Mouse (Mus musculus) T-cell, adult 66 days (primary cell): Measurements from ENCODE around the gene Tigar. TPM values are rescaled to one million over a fixed set of nuclear protein-coding genes. Genes with fewer than 3 reads are reported as not detected.

Experiments used
- total RNA-seq, 2 experiments: library from RNA; stranded (reverse); gene quantifications; 3 replicates in 1 of 2; 4 replicates in 1 of 2; pipeline ENCODE4 v1.2.4; 2023

The Tigar gene
- total RNA-seq: 1 to 10 TPM; 9.1 TPM

DNA sequence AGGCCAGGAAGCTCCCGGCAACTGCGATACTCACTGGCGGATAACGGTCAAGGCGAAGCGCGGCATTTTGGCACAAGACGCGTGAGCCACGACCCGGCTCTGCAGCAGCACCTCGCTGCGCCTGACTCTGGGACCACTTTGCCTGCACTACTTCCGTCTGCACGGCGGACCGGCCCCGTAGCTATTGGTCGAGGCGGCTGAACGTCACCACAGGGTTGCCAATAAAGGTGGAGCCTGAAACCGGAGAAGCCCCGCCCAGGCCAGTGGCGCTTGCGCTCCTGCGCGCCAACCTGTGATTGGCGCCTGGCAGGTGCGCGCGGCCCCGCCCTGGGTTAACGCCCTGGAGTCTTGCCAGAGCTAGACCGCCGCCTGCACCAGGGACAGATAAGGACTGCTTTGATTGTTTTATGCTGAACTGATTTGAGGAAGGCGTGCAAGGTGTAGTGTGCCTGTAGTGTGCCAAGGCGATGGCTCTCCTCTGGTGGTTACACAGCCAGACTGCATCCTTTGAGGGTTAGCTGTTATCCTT is at the start of gene Tigar:
Gene Tigar (minus strand): TSS at position 156 of the 529 bp plus-strand sequence.

DNA sequence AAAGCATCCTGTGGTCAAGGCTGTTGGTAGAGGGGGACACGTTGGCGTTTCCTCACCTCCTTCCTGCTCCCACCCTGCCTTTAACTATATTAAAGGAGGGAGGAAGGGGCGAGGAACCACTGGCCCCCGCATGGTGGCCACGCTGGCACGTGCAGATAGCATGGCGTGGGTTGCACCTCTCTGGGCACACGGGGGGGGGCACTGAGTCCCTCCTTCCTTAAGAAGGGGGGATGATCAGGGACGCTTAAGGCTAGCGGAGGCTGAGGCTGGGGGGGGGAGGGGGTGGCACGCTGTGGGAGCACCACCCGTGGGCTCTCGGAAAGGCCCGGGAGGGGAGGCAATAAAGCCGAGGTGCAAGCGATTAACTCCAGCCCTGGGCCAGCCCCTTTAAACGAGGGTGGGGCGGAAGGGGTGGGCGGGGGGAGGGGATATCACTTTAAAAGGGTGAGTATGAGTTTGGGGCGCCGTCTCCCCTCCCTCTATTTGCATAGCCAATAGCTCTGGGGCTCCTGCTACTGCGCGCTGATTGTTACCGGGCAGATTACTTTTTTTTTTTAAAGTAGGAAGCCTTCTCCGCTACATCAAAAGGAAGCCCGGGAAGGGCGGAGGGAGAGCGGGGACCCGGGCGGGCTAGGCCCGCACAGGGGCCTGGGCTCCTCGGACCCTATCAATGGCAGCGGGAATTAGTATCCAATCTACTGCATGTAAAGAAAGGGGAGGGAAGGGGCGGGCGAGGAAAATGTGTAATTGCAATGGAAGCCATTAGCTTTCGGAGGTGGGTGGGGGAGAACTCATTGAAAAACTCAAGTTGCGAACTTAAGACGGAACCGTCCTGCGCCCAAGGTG is 43.0 kb upstream of the Tigar start, which contains the start of gene Ccnd2:
Gene Ccnd2 (minus strand): TSS at position 88 of the 846 bp plus-strand sequence.

DNA sequence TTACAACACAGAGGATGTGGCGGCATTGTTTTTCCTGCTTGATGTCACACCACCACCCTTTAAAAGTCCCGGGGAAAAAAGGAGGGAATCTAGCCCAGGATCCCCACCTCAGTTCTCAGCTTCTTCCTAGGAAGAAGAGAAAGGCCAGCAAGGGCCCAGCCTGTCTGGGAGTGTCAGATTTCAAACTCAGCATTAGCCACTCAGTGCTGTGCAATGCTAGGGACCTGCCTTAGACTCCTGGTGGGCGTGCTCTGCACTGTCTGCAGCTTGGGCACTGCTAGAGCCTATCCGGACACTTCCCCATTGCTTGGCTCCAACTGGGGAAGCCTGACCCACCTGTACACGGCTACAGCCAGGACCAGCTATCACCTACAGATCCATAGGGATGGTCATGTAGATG is 36.5 kb downstream of the Tigar start, which contains the start of gene Fgf23:
Gene Fgf23 (plus strand): TSS at position 86 of the 400 bp plus-strand sequence.

Other genes with a start within 250 kb of the Tigar start
- 1 to 10 TPM in 1 of 2 experiments, under 1 TPM in 1; 0.74 to 2.1 TPM for gene Dyrk4, start 187.7 kb downstream of the Tigar start, total RNA-seq
- 1 to 10 TPM; 2.9 to 4.3 TPM for gene Rad51ap1, start 170.0 kb downstream of the Tigar start, total RNA-seq
- 10 to 100 TPM; 21.4 to 23.4 TPM for gene D6Wsu163e, start 169.6 kb downstream of the Tigar start, total RNA-seq
- not detected for gene Fgf6, start 94.0 kb downstream of the Tigar start, total RNA-seq
- not detected for gene Fgf23, start 36.7 kb downstream of the Tigar start, total RNA-seq
- gene Ccnd2, start 42.6 kb upstream of the Tigar start, total RNA-seq: 100 to 1,000 TPM; 393 to 493 TPM